Mouse (Mus musculus): ENCODE results near the gene 9130230L23Rik.
"Not testable (repeated sequence)": the region's sequence is repeated elsewhere in the genome, so short reads cannot be mapped to it uniquely, and the experiment has no call there.

DNA sequence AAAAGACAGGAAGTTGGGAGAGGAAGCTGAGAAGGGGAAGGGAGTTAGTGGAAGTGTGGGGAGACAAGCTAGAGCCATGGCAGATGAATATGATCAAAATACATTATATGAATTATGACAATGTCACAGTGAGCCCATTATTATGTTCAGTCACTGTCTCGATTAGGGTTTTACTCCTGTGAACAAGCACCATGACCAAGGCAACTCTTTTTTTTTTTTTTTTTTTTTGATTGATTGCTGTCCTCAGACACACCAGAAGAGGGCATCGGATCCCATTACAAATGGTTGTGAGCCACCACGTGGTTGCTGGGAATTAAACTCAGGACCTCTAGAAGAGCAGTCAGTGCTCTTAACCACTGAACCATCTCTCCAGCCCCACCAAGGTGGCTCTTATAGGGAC is 17.1 kb downstream of the 9130230L23Rik start:
- TF ChIP-seq TAL1, GATA1 (IDR thresholded peaks at IDR 0.05; ENCODE audit: low read length): not testable (repeated sequence)
